Mouse (Mus musculus) forelimb bud, embryonic 11.5 days (tissue): Measurements from ENCODE around the gene Mzf1.
A peak's percentile ranks its signal among the peaks of the same experiment; 100 is the strongest.

Experiments
- DNase-seq: peaks from one replicate; pipeline ENCODE4 v3.0.0-alpha.2; 2012; ENCODE audit warnings: low read depth, low spot score

Gene Mzf1

DNA sequence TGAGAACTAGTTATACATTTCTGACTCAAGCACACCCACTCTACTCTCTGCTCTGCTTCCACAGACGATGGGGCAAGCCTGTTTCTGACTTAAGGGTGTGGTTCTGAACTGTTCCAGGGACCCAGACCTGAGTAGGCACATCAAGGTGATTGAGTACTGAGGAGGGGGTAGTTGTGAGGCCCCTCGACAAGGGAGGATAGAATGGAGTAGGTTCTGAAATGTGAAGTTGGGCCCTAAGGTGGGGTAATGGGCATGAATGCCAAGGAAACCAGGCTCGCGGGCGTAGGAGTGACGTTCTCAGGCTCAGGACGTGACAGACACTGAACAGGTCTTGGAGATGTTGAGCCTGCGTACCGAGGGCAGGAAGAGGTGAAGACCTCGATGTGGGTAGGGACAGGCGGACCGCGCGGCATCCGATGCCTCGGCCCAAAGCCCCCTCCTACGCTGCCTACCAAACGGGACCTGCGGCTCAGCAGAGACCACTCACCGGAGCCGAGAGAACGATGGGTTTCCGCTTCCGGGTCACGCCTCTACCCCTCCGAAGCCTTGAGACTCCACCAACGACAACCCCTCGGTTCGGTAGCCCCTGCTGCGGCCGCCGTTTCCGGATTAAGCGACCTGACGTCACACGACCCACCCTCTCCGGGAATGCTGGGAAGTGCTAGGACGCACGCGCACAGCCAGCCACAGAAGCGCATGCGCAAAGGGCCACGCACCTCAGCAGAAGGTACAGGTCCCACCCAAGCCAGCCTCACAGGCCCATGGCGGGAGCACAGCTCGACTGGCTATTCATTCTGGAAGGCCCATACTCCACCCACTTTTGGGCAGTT, 20.2 kb downstream of the Mzf1 start, which contains the start of gene Chmp2a:
Chmp2a (minus strand) TSS at position 660 of the 830 bp plus-strand sequence.
- peak; percentile 99 for DNase-seq

DNA sequence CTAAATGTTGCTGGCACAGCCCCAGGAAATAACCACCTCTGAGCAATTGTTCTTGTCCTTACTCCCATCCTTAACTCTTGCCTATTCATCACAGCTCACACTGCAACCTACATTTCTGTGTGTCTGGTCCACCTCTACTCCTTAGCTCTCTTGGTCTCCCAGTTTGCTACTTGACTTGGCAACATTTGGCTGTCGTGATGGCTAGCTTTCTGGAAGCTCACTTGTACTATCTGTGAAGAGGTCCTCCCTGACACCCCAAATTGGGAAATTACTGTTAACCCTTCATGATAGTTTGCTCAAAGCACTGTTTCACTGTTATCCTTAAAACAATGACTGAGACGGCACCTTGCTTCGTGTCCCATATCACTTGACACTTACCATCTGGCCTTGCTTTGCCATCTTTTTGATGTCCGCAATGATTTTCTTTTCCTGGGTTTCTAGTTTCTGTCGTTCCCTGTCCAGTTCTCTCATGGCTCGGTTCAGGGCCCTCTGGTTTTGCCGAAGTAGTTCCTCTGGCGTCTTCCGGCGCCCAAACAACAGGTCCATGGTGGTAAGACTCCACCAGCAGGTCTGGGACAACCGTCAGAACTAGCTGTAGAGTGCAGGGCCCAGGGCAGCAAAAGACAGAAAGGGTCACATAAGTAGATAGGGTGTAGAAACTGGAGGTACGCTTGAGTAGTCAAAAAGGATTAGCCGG, 21.0 kb downstream of the Mzf1 start:
- no peak for DNase-seq

DNA sequence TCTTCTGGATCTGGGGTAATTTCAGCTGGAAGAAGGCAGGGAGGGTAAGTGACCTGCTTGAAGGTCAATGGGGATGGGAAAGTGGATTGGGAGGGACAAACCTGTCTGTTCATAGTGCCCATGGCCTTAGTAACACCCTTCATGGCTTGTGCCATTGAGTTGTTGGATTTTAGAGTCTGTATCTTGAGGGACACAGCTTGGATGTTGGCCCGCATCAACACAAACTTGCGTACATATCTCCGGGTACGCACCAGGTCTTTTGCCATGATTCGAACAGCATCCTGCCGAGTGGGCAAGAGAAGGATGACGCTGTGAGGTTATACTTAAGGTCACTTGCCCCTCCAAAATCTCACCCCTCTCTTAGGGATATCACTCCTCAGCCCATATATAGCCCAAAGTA, 22.0 kb downstream of the Mzf1 start:
- DNase-seq, result no peak

DNA sequence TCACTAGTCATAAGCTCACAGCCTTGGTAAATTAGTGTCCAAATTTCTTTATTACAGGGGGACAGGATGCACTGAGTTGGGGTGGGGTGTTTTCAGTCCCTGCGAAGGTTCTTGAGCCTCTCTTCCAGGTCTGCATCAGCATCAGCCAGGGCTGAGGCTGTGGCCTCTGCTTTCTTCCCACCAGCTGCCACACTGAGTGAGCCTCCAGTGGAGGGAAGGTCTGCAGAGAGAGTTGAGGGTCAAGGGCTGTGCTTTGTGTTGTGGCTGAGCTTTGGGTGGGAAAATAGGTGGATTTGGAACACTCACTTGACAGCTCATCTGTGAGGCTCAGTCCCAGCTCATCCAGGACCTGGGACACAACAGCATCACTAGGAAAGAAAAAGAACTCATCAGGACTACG, 22.6 kb downstream of the Mzf1 start:
- DNase-seq, result no peak

DNA sequence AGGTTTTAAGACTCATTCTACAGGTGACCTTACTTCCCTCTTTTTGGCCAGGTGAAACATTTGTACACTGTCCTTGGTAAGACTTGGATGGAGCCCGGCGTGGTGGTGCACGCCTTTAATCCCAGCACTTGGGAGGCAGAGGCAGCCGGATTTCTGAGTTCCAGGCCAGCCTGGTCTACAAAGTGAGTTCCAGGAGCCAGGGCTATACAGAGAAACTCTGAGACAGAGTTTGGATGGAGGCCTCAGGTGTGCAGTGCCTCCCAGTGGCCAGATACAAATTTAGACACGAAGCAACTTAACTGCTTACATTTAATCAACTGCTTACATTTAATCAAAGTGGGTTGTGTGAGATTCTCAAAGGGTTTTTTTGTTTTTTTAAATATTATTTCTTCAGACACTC, 23.5 kb downstream of the Mzf1 start:
- DNase-seq, result no peak

DNA sequence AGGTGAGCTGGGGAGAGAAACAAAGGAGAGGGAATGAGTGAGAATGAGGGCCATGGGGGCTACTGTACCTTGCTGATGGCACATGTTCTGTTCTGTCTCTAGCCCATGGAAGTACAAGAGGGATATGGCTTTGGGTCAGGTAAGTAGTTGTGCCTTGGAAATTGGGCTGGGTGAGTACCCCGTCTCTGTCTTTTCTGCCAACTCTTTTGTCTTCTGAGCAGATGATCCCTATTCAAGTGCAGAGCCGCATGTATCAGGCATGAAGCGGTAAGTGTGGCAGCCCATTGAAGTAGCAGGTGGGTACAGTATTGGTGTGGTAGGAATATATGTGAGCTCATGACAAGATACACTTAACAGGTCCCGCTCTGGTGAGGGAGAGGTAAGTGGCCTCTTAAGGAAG, 25.6 kb downstream of the Mzf1 start:
- DNase-seq, result no peak

DNA sequence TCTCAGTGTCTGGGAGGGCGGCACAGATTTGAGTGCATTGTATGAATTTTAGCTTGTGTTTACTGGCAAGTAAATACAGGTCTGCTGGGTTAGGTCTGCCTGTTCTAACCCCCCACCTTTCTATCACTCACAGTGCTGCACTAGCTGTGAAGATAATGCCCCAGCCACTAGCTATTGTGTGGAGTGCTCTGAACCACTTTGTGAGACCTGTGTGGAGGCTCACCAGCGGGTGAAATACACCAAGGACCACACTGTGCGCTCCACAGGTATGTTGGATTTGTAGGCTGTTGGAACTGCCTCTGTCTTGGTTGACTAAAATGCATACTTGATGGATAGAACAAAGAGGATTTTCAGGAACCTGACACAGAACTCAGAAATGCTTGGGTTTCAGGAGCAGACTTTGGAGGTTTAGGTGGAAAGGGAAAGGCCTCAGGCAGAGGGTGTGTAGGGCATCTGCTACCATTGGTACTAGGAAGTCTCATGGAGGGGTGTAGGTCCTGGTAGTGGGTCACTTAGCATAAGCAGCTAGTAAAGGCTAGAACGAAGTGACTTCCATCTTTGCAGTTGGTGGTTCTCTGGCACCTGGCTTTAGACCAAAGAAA, 29.0 kb downstream of the Mzf1 start:
- DNase-seq, result no peak

DNA sequence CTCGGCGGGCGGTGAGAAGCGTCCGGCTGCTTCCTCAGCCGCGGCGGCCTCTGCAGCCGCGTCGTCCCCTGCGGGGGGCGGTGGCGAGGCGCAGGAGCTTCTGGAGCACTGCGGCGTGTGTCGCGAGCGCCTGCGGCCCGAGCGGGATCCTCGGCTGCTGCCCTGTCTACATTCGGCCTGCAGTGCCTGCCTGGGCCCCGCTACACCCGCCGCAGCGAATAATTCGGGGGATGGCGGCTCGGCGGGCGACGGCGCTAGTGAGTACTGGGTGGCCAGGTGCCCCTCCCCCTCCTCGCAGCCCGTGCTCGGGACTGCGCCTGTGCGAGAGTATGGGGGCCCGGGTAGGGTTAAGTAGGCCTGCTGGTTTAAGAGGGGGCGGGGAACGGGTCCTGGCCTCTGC, 29.8 kb downstream of the Mzf1 start:
- peak; percentile 72 for DNase-seq

DNA sequence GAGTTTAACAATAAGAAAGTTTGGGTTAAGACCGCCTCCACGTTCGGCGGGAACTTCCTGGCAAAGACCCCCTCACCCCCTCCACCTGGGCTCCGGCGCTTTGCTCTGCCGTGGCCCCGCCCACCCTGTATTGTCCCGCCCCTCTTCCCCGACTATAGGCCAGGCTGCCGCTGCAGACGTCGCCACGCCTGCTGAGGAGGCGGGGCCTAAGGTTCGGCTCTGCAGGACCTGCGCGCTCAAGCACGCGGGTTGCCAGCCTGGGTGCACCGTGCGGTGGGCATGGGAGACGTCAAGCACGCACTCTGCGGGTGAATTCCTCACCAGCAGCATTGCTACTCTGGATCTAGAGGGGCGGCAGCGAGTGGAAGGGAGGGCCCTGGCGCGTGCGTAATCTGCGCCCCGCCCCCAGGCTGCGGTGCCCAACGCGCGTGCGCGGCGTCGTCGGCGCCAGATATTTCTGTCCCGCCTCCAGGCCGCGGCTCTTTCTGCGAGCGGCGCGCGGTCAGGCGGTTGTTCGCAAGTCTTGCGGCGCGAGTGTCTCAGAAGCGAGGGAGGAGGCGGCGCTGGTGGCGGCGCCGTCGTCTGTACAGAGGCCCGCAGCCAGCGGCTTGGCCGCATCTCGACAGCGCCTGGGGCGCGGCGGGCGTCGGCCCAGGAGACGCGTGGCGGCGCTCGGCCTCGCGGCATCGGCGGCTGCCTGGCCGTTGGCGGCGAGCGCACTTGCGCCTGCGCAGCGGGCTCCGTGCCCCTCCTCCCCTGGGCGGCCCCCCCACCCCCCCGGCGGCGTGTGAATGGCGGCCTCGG, 30.4 kb downstream of the Mzf1 start:
- DNase-seq, result peak; percentile 95

DNA sequence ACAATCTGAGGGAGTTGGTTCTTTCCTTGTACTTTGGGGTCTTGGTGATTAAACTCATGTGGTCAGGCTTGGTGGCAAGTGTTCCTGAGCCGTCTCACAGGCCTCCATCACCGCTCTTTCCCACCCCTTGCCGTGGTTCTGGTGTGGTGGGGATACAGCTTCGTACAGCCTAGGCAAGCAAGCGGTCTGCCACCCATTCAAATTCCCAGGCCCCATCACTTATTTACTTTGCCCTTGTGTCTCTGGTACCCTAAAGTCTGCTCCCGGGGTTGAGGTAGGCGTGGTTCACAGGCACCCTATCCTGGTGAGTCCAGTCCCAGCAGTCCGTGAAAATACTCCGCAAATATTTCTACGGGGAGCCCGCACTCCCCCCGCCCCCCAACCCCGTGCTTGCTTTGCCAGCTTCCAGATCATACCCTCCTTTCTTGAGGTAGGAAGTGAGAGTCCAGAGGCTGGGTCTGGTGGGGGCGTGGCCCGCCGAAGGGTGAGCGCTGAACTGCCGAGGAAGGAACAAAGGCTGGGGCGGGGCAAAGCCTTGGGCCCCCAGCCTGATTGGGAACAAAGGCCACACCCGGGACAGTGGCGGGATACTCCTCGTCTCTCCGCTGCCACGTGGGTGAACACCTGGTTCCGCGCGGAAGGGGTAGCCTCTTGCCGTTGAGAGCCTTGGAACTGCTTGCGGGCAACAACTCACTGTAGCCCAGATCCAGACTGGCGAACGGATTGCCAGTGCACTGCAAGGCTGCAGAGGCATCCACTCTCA, 31.6 kb downstream of the Mzf1 start:
- peak; percentile 94 for DNase-seq

DNA sequence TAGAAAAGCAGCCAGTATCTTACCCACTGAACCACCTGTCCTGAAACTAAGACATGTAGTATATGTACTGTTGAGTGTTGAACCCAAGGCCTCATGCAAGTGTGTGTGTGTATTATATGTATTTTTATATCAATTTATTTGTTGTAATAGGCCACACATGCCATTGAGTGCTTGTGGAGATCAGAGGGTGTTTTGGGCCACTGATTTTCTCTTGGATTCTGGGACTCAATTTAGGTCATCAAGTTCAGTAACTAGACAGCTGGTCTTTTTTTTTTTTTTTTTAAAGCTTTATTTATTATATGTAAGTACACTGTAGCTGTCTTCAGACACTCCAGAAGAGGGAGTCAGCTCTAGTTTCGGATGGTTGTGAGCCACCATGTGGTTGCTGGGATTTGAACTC, 39.3 kb downstream of the Mzf1 start:
- no peak for DNase-seq

DNA sequence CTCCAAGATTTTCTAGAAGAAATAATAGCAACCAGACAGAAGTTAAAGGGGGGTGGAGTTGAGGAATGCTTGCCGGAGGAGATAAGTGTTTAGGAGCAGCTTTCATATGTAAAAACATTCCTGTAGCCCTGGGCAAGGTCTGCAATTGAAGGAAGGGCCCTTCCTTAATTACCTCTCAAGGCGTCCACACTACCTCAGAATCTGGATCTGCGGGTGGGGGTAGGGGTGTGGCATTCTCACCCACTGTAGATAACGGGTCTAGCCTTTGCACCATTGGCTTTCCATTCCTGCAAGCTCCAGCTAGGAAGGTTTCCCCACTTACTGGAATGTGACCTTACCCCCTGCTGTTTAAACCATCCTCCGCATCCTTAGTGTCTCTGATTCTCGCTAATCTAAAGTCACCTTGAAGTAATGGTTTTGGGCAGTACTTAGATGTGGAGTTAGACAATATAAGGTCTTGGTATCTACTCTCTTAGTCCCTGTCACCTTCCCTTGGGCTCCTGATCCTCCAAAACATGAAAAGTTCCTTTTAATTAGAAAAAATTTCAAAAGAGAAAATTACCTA, 40.2 kb downstream of the Mzf1 start:
- DNase-seq, result no peak

DNA sequence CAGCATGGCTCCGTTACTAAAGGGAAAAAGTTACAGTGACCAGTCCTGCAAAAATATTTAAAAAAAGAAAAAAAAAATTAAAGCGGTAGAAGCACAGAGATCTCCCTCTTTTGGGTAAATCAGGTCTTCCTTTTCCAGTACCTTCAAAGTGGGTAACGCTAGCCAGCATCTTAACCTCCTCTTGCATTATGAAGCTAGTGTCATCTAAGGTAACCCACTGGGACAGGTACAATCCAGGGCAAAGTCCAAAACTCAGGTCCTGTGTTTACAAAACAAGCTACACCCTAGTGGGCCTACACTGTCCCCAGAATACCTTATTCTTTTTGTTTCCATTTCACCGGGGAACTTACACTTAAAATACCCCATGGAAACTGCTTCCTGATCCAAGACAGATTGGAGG, 40.9 kb downstream of the Mzf1 start:
- DNase-seq, result no peak

DNA sequence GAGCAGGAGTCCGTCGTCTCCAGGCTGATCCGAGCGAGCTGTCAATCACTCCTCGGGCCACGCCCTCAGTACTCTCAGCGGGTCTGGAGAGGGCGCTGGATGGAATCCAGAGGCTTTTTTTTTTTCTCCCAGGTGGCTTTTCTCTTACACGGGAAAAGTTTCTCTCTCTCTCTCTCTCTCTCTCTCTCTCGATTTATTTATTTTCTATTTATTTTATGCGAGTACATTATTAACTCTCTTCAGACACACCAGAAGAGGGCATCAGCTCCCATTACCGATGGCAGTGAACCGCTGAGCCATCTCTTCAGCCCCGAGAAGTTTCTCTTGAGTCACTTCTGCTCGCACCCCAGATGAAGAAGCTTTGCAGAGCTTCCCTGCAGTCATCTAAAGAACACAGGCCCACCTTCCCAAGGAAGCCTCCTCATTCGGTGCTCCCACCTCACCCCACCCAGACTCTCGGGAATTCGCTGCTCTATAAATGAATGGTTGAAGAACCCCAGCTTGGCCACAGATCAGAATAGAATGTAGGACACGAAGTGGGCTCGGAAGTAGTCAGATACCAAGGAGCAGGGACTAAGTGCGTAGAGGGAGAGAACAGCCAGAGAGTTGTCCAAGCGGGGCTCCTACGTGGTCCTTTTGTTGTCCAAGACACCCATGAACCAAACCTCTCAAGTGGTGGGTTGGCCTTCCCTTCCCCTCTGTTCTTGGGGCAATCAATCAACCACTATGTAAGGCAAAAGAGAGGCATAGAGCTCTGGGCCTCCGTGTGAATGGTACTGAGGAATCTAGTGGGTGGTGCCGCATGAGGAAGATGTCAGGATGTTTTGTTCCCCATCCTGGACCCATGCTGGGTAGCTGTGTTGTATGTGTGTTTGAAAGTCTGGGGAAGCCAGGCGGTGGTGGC, 44.3 kb downstream of the Mzf1 start, which contains the start of gene Zbtb45:
Zbtb45 (minus strand) TSS at position 30 of the 904 bp plus-strand sequence.
- DNase-seq, result no peak

DNA sequence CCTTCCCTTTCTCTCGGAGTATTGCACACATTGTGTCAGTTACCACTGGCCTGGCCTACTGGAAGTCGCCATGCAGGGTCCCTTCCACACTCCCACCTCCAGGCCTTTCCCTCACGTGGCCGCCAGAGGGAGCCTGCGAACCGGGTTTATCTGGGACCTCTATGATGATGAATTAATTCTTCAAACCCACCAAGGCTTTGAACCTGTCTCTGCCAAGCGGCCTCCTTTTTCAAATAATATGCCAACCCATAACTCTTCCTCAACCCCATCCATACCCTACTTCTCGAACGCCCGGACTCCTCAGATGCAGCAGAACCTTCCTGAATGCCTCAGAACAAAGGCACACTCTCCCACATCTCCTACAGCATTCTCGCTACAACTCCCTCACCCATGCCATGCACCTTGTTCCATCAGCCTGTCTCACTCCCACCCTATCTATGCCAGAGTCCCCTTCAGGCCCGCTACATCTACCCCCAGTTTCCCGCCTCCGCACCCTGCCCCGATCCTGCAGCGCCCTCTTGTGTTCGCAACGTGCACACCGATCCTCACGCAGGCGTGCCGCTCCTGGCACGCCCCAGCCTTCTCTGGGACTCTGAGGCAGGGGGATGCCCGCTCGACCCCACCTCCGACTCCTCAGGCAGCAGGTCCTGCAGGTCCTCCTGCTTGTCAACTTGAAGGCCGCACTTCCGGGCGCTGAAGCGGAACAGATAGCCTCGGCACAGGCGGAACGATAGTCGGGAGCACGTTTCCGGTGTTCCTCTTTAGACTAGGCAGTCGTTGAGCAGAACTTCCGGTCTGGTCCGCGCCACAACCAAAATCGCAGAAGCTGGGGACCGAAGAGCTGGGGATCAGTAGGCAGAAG, 45.2 kb downstream of the Mzf1 start:
- peak; percentile 98 for DNase-seq

DNA sequence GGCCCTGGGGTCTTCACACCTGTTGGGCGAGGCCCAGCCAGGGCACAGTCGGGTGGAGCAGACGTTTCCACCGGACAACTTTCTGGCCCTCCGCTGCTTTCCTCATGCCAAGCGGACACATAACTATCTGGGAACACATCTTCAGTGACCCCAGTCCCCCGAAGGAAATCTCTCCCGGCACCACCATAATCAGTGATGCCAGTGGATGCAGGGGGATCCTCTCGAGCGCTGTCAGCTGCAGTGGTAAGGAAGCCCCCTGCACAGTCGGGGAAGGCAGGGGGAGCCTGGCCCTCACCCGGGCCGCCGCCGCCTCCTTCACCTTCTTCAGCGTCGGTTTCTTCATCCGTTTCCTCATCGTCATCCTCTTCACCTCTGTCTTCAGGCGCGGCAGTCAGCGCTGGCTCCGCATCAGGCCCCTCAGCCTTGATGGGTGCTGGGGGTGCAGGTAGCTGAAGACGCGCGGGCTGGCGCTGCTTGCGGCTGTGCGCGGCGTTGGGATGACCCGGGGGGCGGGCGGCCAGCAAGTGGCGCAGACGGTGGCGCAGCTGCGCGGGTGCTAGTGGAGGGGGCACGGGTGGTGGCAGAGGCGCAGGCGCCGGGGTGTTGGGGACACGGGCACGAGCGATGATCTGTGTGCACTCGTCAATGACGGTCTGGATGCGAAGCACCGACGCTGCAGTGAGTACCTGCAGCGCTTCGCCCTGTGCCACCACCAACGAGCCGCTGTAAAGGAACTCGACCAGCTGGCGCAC, 47.0 kb downstream of the Mzf1 start:
- DNase-seq, result no peak

DNA sequence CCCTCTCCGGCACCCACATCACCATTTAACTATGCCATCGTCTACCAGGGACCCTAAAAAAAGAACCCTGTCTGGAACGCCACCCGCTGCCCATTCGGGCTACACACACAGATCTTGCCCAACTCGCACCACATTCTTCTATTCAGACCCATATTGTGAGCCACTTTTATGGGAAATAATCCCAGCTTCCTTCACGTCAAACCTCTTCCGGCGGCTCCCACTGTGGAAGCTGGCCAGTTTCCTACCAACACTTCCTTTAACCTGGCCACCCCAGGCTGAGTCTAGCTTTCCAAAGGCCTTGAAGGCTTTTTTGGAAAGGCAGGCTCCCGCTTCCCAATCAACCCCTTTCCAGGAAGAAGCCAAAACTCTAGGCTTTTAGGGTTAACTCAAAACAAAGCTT, 48.0 kb downstream of the Mzf1 start:
- no peak for DNase-seq

DNA sequence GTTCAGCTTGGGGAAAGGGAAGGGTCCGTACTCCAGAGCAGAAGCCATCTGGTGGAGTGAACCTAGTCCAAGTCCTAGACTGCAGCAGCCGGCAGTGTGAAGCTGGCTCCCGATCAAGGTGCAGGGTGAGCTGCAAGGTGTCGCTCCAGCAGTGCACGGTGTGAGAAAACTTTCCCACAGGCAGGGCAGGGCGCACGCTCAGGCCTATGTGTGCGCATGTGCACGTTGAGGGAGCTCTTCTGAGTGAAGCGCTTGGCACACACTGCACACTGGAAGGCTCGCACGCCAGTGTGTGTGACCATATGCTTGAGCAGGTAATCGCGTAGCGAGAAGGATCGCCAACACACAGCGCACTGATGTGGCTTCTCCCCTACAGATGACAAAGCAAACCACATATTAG, 48.6 kb downstream of the Mzf1 start:
- no peak for DNase-seq
